ENCODE assay signal across 21 mouse cellular contexts in the genomic region with DNA sequence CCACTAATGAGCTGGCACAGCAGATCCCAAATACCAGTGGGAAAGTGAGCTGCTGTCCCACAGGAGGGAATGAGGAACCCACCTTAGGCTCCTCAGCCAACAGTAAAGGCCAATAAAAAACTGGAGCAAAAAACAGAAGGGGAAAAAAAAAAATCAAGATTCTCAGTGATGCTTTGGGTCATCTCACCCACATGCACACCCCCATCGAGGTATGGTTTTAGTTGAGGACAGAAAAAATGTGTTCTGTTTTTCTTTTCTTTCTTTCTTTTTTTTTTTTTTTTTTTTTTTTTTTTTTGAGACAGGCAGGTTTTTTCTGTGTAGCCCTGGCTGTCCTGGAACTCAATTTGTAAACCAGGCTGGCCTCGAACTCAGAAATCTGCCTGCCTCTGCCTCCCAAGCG. TPM values are rescaled to one million over a fixed set of nuclear protein-coding genes. Genes with fewer than 3 reads are reported as not detected.
A peak's percentile ranks its signal among the peaks of the same experiment; 100 is the strongest.
DNase-seq lines count a peak whose midpoint lies in the region; ATAC-seq and TF ChIP-seq lines count a peak whose summit lies in the region.
"Had no signal": no experiment of that assay in that cellular context is flagged by ENCODE, and none has a peak within 500 bp of the region (broad histone marks: within the 10 kb centered on the region; RNA-seq: fewer than 3 reads in every experiment).

No protein-coding gene starts in this region.

- peak; percentile 33 for DNase-seq in intestine, embryonic 14.5 days (ENCODE audit: low spot score)
- no peak for DNase-seq in ES-E14 (ENCODE audit: low read depth, low spot score)
- DNase-seq in c-Kit-positive CD71-positive TER-119-positive erythroid progenitor cells, embryonic 14.5 days (ENCODE audit: low spot score): no peak
- DNase-seq: adrenal gland, adult 8-10 months; adrenal gland, postnatal 14 days; adrenal gland, postnatal 36 days; cerebellum, adult 11 months; cerebellum, adult 2 months; cerebellum, adult 9-10 months; cerebellum, postnatal 10 days; cerebellum, postnatal 25 days; forebrain, postnatal 0 days had no signal

- H3K27ac ChIP-seq in intestine, embryonic 14.5 days (ENCODE audit: low read depth): no peak overlapping the region
- no peak overlapping the region for H3K27ac ChIP-seq in intestine, embryonic 15.5 days
- no peak overlapping the region for H3K27ac ChIP-seq in ES-E14 (ENCODE audit: insufficient read depth, low read depth, low read length, poor library complexity, severe bottlenecking)
- 0 out of 2 replicates have a peak overlapping the region, but pooled peaks have one; percentile 0 for H3K27ac ChIP-seq in bone marrow macrophage, adult 2 months (ENCODE audit: insufficient read depth, low read depth, low read length)
- H3K27ac ChIP-seq in hindbrain, embryonic 13.5 days: no peak overlapping the region
- H3K27ac ChIP-seq: embryonic facial prominence, embryonic 10.5 days; embryonic facial prominence, embryonic 12.5 days; forebrain, embryonic 13.5 days; forebrain, embryonic 15.5 days had no signal

- H3K9me3 ChIP-seq in intestine, embryonic 14.5 days (ENCODE audit: control insufficient read depth, low read length): no peaks in the 10 kb centered on the region
- no peaks in the 10 kb centered on the region for H3K9me3 ChIP-seq in intestine, embryonic 15.5 days
- no peaks in the 10 kb centered on the region for H3K9me3 ChIP-seq in ES-E14 (ENCODE audit: control insufficient read depth, insufficient read depth, low read depth, low read length)
- no peaks in the 10 kb centered on the region for H3K9me3 ChIP-seq in hindbrain, embryonic 13.5 days
- H3K9me3 ChIP-seq: embryonic facial prominence, embryonic 10.5 days; embryonic facial prominence, embryonic 12.5 days; forebrain, embryonic 13.5 days; forebrain, embryonic 15.5 days had no signal

- TF ChIP-seq CTCF in bone marrow macrophage, adult 2 months (IDR thresholded peaks at IDR 0.05; ENCODE audit: low read depth, low read length): no peak

- ATAC-seq in intestine, embryonic 14.5 days (replicated peaks; ENCODE audit: low FRiP score, low TSS enrichment, low read depth): no peak
- ATAC-seq in intestine, embryonic 15.5 days: no peak
- no peak for ATAC-seq in hindbrain, embryonic 13.5 days (ENCODE audit: low FRiP score)
- no peak for ATAC-seq in cerebellum, adult (ENCODE audit: insufficient number of reproducible peaks, low FRiP score, low TSS enrichment)
- ATAC-seq: forebrain, embryonic 13.5 days; forebrain, embryonic 15.5 days; forebrain, postnatal 0 days; Patski had no signal

- H3K27me3 ChIP-seq in intestine, embryonic 14.5 days (replicated peaks; ENCODE audit: control insufficient read depth, insufficient read depth, low read length): no peaks in the 10 kb centered on the region
- H3K27me3 ChIP-seq in intestine, embryonic 15.5 days (replicated peaks): no peaks in the 10 kb centered on the region
- no peaks in the 10 kb centered on the region for H3K27me3 ChIP-seq in hindbrain, embryonic 13.5 days
- H3K27me3 ChIP-seq: embryonic facial prominence, embryonic 12.5 days; forebrain, embryonic 13.5 days; forebrain, embryonic 15.5 days; Patski had no signal

- TF ChIP-seq POLR2A in bone marrow macrophage, adult 2 months (IDR thresholded peaks at IDR 0.05; ENCODE audit: borderline replicate concordance, low read depth, low read length): no peak

- H3K4me1 ChIP-seq in intestine, embryonic 14.5 days (replicated peaks; ENCODE audit: control insufficient read depth, insufficient read depth, low read length): no peaks in the 10 kb centered on the region
- H3K4me1 ChIP-seq in intestine, embryonic 15.5 days (replicated peaks): no peaks in the 10 kb centered on the region
- no peaks in the 10 kb centered on the region for H3K4me1 ChIP-seq in ES-E14 (ENCODE audit: control insufficient read depth in 2 of 2, insufficient read depth in 2 of 2, low read length in 2 of 2, poor library complexity in 1 of 2)
- peaks cover 28% of the 10 kb centered on the region for H3K4me1 ChIP-seq in bone marrow macrophage, adult 2 months (ENCODE audit: control insufficient read depth, insufficient read depth, low read length)
- no peaks in the 10 kb centered on the region for H3K4me1 ChIP-seq in hindbrain, embryonic 13.5 days (replicated peaks)
- H3K4me1 ChIP-seq: embryonic facial prominence, embryonic 10.5 days; embryonic facial prominence, embryonic 12.5 days; forebrain, embryonic 13.5 days; forebrain, embryonic 15.5 days had no signal

- H3K36me3 ChIP-seq in intestine, embryonic 14.5 days (ENCODE audit: control insufficient read depth, insufficient read depth, low read length): no peaks in the 10 kb centered on the region
- H3K36me3 ChIP-seq in intestine, embryonic 15.5 days: no peaks in the 10 kb centered on the region
- H3K36me3 ChIP-seq in ES-E14 (ENCODE audit: control insufficient read depth, insufficient read depth, low read length, poor library complexity, severe bottlenecking): no peaks in the 10 kb centered on the region
- H3K36me3 ChIP-seq in hindbrain, embryonic 13.5 days: no peaks in the 10 kb centered on the region
- H3K36me3 ChIP-seq: embryonic facial prominence, embryonic 10.5 days; embryonic facial prominence, embryonic 12.5 days; forebrain, embryonic 15.5 days had no signal

- no peak overlapping the region for H3K9ac ChIP-seq in intestine, embryonic 14.5 days (ENCODE audit: low read length)
- no peak overlapping the region for H3K9ac ChIP-seq in intestine, embryonic 15.5 days
- no peak overlapping the region for H3K9ac ChIP-seq in ES-E14 (ENCODE audit: insufficient read depth, low read depth, low read length, poor library complexity, severe bottlenecking)
- no peak overlapping the region for H3K9ac ChIP-seq in hindbrain, embryonic 13.5 days
- H3K9ac ChIP-seq: embryonic facial prominence, embryonic 12.5 days; forebrain, embryonic 13.5 days; forebrain, embryonic 15.5 days; forebrain, postnatal 0 days had no signal

- H3K4me2 ChIP-seq in intestine, embryonic 14.5 days (ENCODE audit: low read length): no peak overlapping the region
- H3K4me2 ChIP-seq in intestine, embryonic 15.5 days (replicated peaks): no peak overlapping the region
- no peak overlapping the region for H3K4me2 ChIP-seq in hindbrain, embryonic 13.5 days
- H3K4me2 ChIP-seq: embryonic facial prominence, embryonic 12.5 days; forebrain, embryonic 13.5 days; forebrain, embryonic 15.5 days had no signal

- 93% methylated on average over 3 of the region's 3 CpGs for WGBS in intestine, embryonic 14.5 days
- WGBS in intestine, embryonic 15.5 days: 85% methylated on average over 3 of the region's 3 CpGs
- 95% methylated on average over 3 of the region's 3 CpGs for WGBS in hindbrain, embryonic 13.5 days

- no peak overlapping the region for H3K4me3 ChIP-seq in intestine, embryonic 14.5 days (ENCODE audit: low read depth, low read length)
- no peak overlapping the region for H3K4me3 ChIP-seq in intestine, embryonic 15.5 days (replicated peaks)
- H3K4me3 ChIP-seq in ES-E14 (ENCODE audit: insufficient read depth in 1 of 2, low read depth in 1 of 2, low read length in 2 of 2, poor library complexity in 1 of 2, severe bottlenecking in 1 of 2): no peak overlapping the region
- no peak overlapping the region for H3K4me3 ChIP-seq in bone marrow macrophage, adult 2 months (ENCODE audit: insufficient read depth, low read length)
- no peak overlapping the region for H3K4me3 ChIP-seq in hindbrain, embryonic 13.5 days
- H3K4me3 ChIP-seq: embryonic facial prominence, embryonic 10.5 days; embryonic facial prominence, embryonic 12.5 days; forebrain, embryonic 13.5 days; forebrain, embryonic 15.5 days had no signal

- in situ Hi-C loops in ES-E14 (cut with MboI; ENCODE audit: low sequenced_read_pairs in 2 of 2, unreplicated experiment in 2 of 2): no loop called here

TF ChIP-seq in ES-E14, 5 proteins besides CTCF, POLR2A, EP300 and RAD21:
- TF ChIP-seq ZNF384 (IDR thresholded peaks at IDR 0.05; ENCODE audit: low read depth, low read length) (0 out of 2 replicates have a peak, but pooled peaks have one; percentile 40), HCFC1 (IDR thresholded peaks at IDR 0.05; ENCODE audit: borderline replicate concordance, insufficient read depth, low read length) (no peak)
TF ChIP-seq in ES-E14: peak in this region for 1.

RNA-seq across cellular contexts. Expression of a gene that starts 9.5 kb away (rescaled TPM):
- polyA plus RNA-seq in intestine, embryonic 14.5 days (2014; fragmentation: Nextera tagmentation; extraction: Ambion mirVana): 2.1 and 2.8 TPM in 2 replicates
- polyA plus RNA-seq in intestine, embryonic 15.5 days (2015; fragmentation: Nextera tagmentation; extraction: Ambion mirVana): 5.2 and 6.7 TPM in 2 replicates
- total RNA-seq in ES-E14 (2012; rRNA removed): 7.0 and 9.1 TPM in 2 replicates
- 17.6 and 23.6 TPM in 2 replicates for polyA plus RNA-seq in bone marrow macrophage, adult 2 months (2012; ENCODE audit: insufficient read depth, insufficient read length, missing spikeins)
- 8.9 and 9.8 TPM in 2 replicates for polyA plus RNA-seq in hindbrain, embryonic 13.5 days (2015; fragmentation: Nextera tagmentation; extraction: Ambion mirVana)

RNA-seq across cellular contexts. Expression of a gene that starts 40.1 kb away (rescaled TPM):
- 0.12 and 0.27 TPM in 2 replicates for polyA plus RNA-seq in intestine, embryonic 14.5 days (2014; fragmentation: Nextera tagmentation; extraction: Ambion mirVana)
- 0.05 and 0.10 TPM in 2 replicates for polyA plus RNA-seq in intestine, embryonic 15.5 days (2015; fragmentation: Nextera tagmentation; extraction: Ambion mirVana)
- total RNA-seq in ES-E14 (2012; rRNA removed): 0.09 and 0.11 TPM in 2 replicates
- not detected in 2 replicates for polyA plus RNA-seq in bone marrow macrophage, adult 2 months (2012; ENCODE audit: insufficient read depth, insufficient read length, missing spikeins)
- 3.5 and 3.9 TPM in 2 replicates for polyA plus RNA-seq in hindbrain, embryonic 13.5 days (2015; fragmentation: Nextera tagmentation; extraction: Ambion mirVana)
